Mouse (Mus musculus) embryo, embryonic 9.5 days (tissue): ENCODE measurements at regions not wholly inside any gene's neighbourhood (a gene's known extent, or its start where the extent isn't known, plus 50 kb on each side); places are given as distances from the start of the nearest gene placed in this dataset.

Source experiments
- DNase-seq: peaks from one replicate; pipeline ENCODE4 v3.0.0-alpha.2; 2017; ENCODE audit errors: extremely low spot score

DNA sequence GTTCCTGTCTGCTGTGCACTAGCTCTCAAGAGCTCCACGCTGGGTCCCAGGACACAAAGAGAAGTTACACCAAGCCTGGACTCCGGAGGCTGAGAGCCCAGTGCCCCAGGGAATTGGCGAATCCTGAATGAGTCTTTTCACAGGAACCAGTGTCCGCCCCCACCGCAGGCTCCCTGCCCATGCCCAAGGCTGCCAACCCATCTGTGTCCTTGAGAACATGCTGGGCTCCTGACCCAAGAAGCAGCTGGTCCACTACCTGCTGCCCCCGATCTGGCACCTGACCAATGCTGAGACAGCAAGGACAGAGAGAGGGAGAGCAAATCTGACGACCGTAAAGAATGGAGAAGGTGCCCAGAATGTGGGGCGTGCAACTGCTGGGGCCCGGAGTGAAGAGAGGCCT lies 85.2 kb upstream of the Cplx2 start:
- DNase-seq = no peak

DNA sequence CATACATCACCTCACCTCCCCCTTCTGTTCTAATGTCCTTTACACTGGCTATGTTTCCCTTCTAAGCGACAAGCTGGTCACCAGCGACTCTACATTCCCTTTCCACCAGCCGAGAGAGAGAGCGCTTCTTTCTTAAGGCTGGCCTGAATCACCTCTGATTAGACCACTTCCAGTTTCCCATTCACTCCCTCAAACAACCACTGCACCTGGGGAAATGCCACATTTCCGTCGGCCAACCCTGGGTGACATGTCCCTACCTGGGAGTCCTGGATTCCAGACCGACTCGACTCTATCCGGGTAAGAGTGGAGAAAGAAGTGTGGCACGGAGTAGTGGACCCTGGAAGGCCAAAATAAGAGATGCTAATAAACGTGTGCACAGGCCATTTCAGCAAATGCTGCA lies 84.5 kb upstream of the Cplx2 start:
- no peak for DNase-seq

DNA sequence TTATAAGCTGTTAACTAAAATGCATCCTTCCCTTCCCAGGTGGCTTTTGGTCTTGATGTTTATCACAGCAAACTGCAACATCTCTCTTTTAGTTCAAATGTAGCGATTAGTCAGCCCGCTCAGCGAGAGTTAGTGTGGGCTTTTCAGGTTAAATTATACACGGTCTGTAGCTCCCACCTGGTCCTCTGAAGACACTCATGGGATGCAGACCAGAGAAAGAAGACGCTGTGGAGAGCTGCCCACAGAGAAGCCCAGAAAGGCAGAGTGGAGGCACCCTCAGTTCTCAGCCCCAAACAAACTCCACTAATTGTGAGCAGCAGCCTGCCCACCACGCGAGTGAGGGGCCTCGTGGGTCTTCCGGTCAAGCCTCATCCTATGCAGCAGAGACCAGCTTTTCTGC lies 81.1 kb upstream of the Cplx2 start:
- no peak for DNase-seq

DNA sequence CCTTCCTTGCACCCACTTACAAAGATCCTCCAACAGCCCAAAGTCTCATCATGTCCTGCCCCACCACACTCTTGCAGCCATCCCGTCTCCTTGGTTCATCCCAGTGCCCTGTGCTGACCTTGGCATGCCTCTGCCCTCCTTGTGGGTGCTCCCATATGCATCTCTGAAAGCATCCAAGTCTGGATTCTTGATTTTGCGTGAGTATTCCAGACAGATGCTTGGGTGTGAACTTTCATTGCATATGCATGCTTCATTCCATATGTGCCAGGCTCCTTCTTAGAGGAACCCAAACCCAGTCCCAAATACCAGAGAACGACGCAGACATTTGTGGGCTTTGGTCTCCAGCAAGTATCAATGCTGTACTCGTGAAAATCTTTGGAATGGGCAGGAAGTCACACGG lies 78.8 kb upstream of the Cplx2 start:
- no peak for DNase-seq

DNA sequence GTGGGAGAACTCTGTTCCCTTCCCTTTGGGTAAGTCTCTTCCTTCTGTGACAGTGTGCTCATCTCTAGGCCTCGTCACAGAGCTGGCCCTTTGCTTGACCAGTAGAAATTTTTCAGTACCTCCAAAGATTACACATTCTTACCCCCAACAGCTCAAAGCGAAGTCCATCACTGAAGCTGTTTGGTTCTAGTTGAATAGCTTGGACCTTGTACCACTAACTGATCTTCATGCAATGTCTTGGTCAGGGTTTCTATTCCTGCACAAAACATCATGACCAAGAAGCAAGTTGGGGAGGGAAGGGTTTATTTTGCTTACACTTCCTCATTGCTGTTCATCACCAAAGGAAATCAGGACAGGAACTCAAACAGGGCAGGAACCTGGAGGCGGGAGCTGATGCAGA lies 78.1 kb upstream of the Cplx2 start:
- DNase-seq = no peak

DNA sequence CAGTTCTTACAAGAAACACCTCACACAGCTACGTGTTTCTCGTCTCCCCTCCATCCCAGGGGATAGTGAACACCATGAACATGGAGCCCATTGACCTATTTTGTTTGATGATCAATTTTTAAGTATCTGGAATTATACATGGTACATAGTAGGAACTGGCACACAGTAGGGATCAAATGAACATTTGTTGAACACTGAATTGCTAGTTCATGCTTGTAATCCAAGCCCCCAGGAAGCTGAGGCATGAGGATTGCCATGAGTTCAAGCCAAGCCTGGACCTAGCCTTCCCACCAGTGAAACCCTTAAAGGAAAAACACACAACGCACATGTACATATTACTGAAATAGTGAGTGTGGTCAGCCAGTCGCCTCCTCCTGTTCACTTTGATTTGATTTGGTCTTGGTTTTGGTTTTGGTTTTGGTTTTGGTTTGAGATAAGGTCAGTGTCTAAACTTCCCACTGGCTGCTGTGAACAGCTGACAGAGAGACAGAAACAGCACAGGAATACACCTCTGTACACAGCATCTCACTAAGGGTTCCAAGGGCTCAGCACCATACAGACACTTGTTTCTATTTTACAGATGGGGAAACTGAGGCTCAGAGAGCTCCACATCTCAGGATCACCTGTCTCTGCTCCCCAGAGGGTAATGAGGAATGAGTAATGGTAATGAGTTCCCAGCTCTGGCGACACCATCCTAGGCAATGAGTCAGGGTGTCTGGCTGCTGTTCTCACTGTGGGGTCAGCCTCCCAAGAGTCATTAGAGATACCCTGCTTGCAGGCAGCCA lies 75.5 kb upstream of the Cplx2 start:
- DNase-seq = no peak

DNA sequence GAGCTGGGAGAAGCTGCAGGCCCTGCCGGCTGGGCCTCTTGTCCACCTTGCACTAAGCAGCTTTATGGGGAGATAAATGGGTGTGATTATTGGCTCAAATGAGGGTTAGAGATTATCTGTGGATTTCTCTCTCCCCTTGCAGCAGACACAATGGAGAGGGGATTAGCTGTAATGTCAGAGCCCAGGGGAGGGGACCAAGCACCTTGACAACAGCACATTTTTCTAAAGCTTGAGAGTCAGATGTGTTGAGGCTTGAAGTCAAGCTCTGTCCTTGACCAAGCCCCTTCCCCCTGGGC lies 74.9 kb upstream of the Cplx2 start:
- no peak for DNase-seq

DNA sequence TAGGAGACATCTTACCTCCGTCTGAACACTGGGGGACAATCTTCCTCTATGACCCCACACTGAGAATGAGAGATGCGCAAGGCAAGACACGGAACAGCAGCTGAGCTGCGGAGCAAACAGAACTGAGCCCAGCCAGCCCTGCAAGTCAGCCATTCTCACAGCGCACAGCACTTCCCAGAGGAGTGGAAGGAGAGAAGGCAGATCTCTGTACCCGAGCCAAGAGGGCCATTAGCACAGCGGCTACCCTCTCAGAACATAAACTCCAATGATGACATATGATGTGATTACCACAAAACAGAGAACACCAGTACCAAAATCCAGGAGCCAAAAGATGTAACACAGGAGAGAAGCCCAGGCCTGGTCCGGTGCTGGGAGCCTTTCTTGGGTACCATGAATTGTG lies 72.3 kb upstream of the Cplx2 start:
- DNase-seq = no peak

DNA sequence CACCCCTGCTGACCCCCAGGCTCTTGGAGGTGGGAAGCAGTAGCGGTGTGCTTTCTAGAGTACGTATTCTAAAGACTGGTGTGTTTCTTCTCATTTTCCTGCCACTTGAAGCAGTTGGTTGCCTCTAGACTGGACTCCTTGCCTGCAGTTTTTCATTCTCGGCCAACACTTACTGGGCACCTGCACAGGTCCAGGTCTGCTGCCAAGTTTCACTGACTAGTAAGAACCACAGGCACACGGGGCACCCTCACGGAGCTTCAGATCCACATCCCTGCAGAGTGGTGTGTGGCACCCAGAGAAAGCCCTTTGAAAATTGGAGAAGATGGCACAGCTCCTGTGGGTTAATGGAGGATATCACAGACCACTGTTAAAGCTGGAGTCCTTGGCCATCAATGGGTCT lies 71.9 kb upstream of the Cplx2 start:
- DNase-seq = no peak

DNA sequence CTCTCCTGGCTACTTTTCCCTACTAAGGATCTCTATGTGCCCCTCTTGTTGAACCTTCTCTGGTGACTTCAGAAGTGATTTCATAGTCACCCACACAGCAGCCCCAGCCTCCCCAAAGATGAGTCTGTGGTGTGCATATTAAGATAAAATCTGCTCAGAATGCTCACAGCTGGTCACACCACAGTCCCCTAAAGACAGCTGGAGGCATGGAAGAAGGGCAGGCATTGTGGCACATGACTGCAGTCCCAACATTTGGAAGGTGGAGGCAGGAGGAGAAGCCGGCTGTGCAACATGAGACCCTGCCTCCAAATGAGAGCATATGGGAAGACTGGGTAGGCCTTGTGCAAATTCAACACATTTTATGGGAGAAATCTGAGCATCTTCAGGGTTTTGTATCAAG lies 70.0 kb upstream of the Cplx2 start:
- no peak for DNase-seq

DNA sequence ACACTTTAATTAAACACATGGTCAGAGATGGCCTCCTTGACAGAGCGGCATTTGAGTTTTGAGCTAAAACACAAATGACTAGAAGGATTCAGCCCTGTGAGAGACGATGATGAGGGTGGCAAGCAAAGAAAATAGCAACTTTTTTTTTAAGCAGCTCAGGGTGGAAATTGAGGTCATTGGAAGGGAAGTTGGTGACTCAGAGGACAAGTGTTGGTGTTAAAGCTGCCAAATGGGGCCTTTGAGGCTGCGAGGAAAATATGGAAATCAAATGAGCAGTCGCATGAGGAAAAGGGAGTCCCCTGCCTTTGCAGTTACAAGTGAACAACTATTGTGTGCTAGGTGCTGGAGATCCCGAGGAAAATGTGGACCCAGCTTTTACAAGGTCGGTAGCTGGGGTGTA lies 69.5 kb upstream of the Cplx2 start:
- no peak for DNase-seq

DNA sequence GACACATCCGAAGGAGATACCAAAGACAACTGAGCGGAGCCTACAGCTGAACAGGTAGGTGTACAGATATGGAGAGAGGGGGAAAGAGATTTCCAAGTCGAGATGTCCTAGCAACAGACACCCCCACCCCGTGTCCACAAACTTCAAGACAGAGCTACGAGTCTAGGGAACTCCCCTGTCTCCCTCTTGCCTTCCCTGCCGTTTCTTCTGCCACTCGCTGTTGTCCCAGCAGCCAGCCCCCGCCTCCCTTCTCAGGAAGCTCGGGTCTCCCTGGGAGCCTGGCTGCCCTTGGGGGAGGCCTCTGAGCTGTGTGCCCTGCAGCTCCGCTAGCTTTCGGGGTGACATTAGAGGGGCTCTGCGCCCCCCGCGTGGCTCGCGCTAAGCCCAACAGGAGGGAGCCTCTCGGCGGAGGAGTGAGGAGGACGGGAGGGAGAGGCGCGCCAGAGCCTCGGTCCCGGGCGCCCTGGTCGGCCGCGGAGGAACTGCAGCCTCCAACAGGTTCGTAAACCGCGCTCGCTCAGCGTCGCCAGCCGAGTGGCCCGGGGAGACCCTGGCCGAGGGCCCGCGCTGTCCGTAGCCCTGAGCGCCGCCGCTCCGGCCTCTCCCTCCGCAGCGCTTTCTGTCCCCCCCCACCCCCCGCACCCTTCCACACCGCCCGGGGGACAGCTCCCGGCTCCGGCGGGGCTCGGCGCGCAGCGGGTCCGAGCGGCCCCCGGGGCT lies 68.6 kb upstream of the Cplx2 start:
- DNase-seq = peak; percentile 67

DNA sequence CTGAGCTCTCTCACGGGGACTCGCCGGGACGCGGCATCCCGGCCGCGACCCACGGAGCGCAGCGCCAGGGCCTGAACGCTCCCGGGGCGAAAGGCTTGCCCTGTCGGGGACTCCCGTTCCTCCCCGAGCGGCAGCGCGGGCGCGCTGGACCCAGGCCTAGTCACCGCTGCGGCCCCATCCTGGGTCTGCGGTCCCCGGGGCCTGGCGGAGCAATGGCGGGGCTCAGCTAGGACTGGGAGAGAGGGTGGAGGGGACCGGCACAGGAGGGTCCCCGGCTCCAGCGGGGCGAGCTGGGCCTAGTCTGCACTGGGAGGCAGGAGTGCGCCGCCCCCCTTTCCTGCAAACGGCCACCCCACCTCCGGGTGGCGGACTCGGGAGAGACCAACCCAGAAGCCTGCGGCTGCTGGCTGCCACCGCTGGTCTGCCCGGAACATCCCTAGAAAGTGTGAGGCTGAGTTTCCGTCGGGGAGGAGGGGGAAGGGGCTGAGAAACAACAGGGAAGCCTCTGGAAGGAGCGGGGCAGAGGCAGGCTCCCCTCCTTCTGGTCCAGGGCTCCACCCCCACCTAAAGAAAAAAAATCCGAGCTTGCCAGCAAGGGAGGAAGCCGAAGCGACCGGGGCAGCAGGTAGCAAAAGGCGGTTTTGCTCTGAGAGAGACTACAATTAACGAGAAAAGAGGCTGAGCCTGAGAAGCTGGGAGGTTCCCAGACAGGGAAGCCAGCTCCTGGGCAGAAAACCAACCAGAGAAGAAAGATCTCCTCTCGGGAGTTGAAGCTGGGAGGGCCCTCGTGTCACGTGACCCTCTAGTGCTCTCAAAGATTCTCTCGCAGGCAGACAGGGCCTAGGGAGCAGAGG lies 67.9 kb upstream of the Cplx2 start:
- peak; percentile 85 for DNase-seq

DNA sequence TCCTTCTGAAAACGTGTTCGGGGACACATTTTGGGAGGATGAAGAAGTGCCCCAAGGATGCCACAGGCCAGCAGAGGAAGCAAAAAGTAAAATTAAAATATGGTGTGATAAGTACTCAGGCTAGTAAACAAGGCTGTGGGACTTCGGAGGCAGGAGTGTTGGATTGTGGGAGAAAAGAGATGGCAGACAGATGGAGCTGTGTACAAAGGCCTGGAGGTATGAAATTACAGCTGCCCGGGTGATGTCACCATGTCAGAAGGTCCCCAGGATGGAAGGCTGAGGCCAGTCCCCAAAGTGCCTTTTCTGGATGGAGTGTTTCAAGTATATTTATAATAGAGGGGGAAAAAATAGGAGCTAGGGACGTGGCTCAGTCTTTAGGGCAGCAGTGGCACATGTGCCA lies 66.9 kb upstream of the Cplx2 start:
- DNase-seq = no peak

DNA sequence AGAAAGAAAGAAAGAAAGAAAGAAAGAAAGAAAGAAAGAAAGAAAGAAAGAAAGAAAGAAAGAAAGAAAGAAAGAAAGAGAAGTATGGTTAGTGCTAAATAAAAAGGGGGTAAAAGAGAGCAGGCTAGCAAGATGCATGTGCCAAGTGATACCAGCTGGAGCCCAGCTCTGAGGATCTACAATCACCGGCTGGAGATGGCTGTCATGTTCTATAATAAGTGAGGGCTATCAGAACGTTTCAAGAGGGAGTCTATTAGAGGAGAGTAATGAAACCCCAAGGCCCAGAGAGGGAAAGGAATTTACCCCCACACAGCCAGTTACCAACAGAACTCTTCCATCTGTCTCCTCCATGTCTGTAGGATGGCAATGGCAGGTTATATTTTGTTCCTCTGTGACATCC lies 62.6 kb upstream of the Cplx2 start:
- DNase-seq = no peak

DNA sequence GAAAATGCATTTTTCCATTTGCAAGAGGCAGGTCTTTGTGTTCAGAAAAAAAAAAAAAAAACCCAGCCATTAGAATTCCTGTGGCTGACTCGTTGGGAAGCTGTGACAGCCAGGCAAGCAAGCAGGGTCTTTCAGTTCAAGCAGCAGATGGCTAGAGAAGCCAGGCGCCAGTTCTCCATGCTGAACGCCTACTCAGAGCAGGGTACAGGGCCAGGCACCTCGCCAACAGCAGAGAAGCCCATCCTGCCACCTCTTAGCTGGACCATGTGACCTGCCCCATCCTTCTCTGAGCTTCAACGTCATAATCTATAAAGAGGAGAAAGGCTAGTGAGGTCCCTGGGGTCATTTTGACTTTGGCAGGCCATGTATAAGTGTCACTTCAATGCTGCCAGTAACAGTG lies 61.8 kb upstream of the Cplx2 start:
- no peak for DNase-seq

DNA sequence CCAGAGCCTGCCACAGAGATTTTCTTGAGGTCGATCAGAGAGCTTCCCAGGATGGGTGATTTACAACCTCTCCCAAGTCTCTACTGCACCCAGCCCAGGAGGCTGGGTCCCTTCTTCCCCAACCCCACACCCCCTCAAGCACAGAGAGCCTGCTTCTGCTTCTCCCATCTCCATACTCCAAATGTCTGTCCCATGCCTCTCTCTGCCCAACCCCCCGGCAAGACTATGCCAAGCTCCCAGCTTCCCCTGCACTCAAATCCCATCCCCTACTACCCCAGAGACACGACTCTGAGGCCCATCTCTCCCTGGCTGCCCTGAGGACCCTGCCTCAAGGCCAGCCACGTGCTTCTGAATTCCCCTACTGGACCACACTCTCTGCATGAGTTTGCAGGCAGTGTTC lies 61.0 kb upstream of the Cplx2 start:
- no peak for DNase-seq

DNA sequence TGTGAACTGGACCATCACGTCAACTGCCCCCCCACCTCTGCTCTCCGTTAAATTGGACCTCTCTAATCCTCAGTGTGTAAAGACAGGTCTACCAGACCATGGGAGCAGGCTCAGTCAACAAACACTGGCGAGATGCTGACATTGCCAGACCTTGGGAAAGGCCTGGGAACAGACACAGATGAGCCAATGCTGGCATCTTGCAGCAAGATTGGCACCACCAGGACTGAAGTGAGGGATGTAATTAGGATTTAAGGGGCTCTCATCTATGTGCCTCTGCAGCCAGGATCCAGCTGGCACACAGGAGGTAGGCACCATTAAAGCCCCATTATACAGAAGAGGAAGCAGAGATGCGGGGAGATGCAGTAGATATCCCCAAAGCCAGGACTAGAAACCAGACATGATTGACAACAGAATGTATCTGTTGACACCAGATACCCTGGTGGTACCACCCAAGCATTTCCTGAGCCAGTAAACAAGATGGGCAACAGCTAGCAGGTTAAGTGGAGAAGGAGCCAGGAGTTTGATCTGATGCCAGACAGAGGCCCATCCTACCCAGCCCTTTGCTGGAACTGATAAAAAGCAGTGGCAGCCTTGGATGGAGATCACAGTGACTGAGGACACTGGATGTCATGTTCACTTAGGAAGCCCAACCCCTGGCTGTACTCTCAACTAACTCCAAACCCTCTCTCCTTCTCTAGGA lies 59.7 kb upstream of the Cplx2 start:
- DNase-seq = no peak

DNA sequence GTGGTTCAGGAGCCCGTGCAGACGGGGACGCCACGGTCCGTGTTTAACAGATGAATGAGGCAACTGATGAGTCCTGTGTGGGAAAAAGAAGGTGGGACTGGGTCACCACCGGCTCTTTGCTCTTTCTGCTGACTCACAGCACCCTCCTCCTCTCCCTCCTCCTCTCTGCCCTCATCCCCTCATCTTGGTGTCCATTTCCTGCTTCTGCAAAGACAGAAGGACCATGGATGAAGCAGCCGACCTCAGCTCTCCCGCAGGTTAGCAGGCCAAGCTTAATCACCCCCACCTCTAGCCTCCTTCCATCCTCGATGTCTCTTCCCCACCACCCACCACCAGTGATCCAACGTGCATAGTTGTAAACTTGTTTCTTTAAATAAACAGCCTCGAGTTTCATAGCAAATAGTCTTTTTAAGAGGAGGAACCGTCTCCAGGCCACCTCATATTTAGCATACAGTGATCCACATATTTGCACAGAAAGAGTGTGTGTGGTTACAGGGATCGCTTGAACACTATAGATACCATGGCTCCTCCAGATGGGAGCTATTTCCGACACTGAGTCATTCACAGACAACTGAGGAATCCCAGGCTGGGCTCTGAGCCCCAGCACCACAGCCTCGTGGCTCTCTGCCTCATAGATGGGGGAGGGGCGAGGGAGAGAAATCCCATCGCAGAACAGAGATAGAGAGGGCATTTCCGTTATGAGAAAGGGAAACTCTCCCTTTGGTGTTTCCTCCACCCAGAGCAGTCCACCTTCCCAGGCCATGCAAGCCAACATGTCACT lies 58.6 kb upstream of the Cplx2 start:
- no peak for DNase-seq

DNA sequence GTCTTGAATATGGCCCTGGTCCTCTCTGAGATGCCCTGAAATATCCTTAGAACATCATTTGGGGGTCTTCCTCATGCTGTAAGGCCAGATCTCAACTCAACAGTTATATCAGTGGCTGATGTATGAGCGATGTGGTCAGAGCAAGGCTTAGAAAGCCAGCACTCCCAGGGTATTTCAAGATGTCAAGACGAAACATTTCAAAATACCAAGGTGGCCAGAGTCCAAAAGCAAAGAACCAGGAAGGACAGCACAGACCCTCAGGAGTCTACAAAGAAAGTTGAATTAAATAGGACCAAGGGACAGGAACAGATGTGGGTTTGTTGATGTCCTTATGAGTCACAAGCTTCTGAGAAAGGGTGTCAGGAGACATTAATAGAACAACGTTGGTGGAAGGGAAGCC lies 55.8 kb upstream of the Cplx2 start:
- DNase-seq = no peak

DNA sequence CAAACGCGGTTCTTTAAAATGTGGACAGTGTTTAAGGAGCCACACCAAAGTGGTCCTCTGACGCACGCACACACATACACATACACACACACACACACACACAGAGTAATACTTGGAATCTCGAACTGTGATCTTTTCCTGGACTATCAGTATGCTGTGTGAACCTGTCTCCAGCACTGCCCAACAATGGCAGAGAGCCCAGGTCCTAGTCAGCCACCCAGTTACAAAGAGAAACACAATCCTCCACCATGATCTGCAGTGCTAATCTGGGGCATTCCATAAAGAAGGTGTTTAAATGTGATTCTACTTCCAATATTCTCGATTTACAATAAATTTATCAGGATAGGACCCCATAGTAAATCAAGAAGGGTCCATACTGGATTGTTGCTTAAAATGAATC lies 54.2 kb upstream of the Cplx2 start:
- DNase-seq = no peak

DNA sequence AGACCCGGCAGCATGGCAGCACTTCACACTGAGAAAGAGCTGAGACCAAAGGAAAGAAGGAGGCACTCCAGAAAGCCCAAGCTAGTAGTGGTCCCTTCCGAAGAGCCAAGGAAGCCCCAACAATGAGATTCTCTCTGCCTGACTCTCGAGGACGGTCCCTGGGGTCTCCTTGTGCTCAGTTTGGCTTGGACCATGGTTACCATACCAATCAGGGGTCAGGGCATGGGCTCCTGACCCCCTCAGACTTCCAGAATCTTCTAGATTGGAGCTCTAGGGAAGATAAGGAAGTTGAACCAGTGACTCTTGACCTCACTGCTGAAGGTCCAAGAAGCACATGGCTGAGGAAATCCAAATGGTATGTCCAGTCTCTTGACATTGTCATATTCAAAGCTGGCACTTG lies 53.0 kb upstream of the Cplx2 start:
- DNase-seq = no peak
